Comparison of ENCODE assay signal across 23 mouse cellular contexts in the genomic region with DNA sequence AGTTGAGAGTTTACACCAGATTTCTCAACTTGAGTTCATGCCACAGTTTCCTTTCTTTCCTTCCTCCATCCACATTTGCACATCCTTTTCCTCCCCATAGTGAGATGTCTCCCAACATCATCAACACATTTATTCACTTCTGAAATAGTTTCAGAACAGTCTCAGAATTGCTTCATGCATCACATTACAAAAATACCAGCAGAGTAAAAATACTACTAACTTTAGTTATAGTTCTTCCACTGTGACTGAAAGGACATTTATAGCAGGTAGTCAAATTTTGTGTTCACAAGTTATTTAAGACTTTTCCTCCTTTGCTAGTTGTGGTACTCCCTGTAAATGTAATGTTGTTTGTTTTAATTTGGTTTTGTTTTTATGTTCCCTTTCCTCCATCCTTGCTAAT. TPM values are rescaled to one million over a fixed set of nuclear protein-coding genes. Genes with fewer than 3 reads are reported as not detected.
DNase-seq lines count a peak whose midpoint lies in the region; ATAC-seq and TF ChIP-seq lines count a peak whose summit lies in the region.
"Had no signal": no experiment of that assay in that cellular context is flagged by ENCODE, and none has a peak within 500 bp of the region (broad histone marks: within the 10 kb centered on the region; RNA-seq: fewer than 3 reads in every experiment).

No protein-coding gene starts in this region.

- no peaks in the 10 kb centered on the region for H3K36me3 ChIP-seq in CH12.LX (replicated peaks in 1 of 2; ENCODE audit: control insufficient read depth in 1 of 2, insufficient read depth in 1 of 2, low read length in 1 of 2)
- H3K36me3 ChIP-seq: G1E had no signal

- TF ChIP-seq RAD21 in CH12.LX (IDR thresholded peaks at IDR 0.05; ENCODE audit: low read depth, low read length) = no peak

- TF ChIP-seq POLR2A in CH12.LX (IDR thresholded peaks at IDR 0.05; ENCODE audit: low read depth, low read length) = no peak

- no peak overlapping the region for H3K27ac ChIP-seq in CH12.LX (ENCODE audit: insufficient read depth, low read depth)

- no peaks in the 10 kb centered on the region for H3K27me3 ChIP-seq in CH12.LX (replicated peaks)
- H3K27me3 ChIP-seq: Patski had no signal

- dilution Hi-C loops in CH12.LX (cut with MboI; ENCODE audit: extremely low pct_ligation_motif_present, extremely low pct_unique_long_range_greater_than_20kb, low sequenced_read_pairs) = no loop called here

- H3K79me2 ChIP-seq in CH12.LX (replicated peaks; ENCODE audit: control insufficient read depth, extremely low read depth, insufficient read depth, poor library complexity, severe bottlenecking) = no peaks in the 10 kb centered on the region; the same call in 1 of the 2 replicates

- peaks cover 1 to 17% of the 10 kb centered on the region in 2 experiments; a peak in 3 of 4 replicates for H3K4me1 ChIP-seq in CH12.LX (ENCODE audit: control insufficient read depth in 1 of 2, insufficient read depth in 2 of 2)

- H3K4me3 ChIP-seq in CH12.LX (replicated peaks in 1 of 3; ENCODE audit: low read depth in 2 of 3, low read length in 2 of 3, poor library complexity in 1 of 3) = no peak overlapping the region

- no peak for DNase-seq in frontal cortex, postnatal 25 days (ENCODE audit: low spot score in 2 of 2)
- DNase-seq in CH12.LX (ENCODE audit: extremely low read depth) = no peak
- peak; percentile 22 for DNase-seq in brain, adult 2 months (ENCODE audit: low read depth, low spot score)
- DNase-seq in telencephalon, adult 2 months (ENCODE audit: low read depth, low spot score) = peak; percentile 36
- DNase-seq in kidney, adult 11 months = no peak
- no peak for DNase-seq in adrenal gland, adult 2 months
- no peak for DNase-seq in testis, postnatal 14 days (ENCODE audit: low spot score)
- DNase-seq: adrenal gland, adult 8-10 months; adrenal gland, postnatal 10 days; adrenal gland, postnatal 14 days; adrenal gland, postnatal 25 days; adrenal gland, postnatal 36 days; B cell, adult 2 months; cerebellum, adult 11 months; cerebellum, adult 11-12 months; cerebellum, adult 18-20 months; cerebellum, adult 2 months; cerebellum, adult 8-10 months had no signal

- no peak overlapping the region for H3K9ac ChIP-seq in CH12.LX (ENCODE audit: insufficient read depth, low read depth)

- H3K9me3 ChIP-seq in CH12.LX (replicated peaks; ENCODE audit: low read length) = no peaks in the 10 kb centered on the region
- H3K9me3 ChIP-seq: G1E had no signal

- TF ChIP-seq CTCF in CH12.LX (conservative IDR thresholded peaks at IDR 0.05 in 1 of 2, IDR thresholded peaks at IDR 0.05 in 1 of 2; ENCODE audit: low read depth in 2 of 2, low read length in 2 of 2) = no peak

- in situ Hi-C loops in CH12.LX (cut with MboI; ENCODE audit: low pct_ligation_motif_present, low pct_unique_long_range_greater_than_20kb, low sequenced_read_pairs) = loop anchor here (10.0 kb wide), 1 partner anchor 102 kb away; no protein-coding TSS in a partner anchor

- peak; percentile 98 for ATAC-seq in frontal cortex, adult (ENCODE audit: low TSS enrichment)
- ATAC-seq: activated CD4-positive, CD25-positive, alpha-beta regulatory T cell, adult 4 months; CD4-positive, CD25-positive, alpha-beta regulatory T cell, adult 4 months; Patski had no signal

- TF ChIP-seq EP300 in CH12.LX (IDR thresholded peaks at IDR 0.05; ENCODE audit: low read length) = no peak

- H3K4me2 ChIP-seq in CH12.LX (ENCODE audit: insufficient read depth, low read depth, poor library complexity, severe bottlenecking) = no peak overlapping the region

TF ChIP-seq in CH12.LX, 34 proteins besides CTCF, POLR2A, EP300 and RAD21:
- TF ChIP-seq UBTF (IDR thresholded peaks at IDR 0.05; ENCODE audit: low read depth, low read length) (no peak), GABPA (IDR thresholded peaks at IDR 0.05; ENCODE audit: insufficient replicate concordance, low read depth, low read length) (no peak), MXI1 (IDR thresholded peaks at IDR 0.05; ENCODE audit: low read depth, low read length) (no peak), MYC (IDR thresholded peaks at IDR 0.05; ENCODE audit: low read depth, low read length) (no peak), MEF2A (IDR thresholded peaks at IDR 0.05; ENCODE audit: borderline replicate concordance, low read depth, low read length) (peak; percentile 63; the same call in 1 of the 2 replicates)

RNA-seq across cellular contexts. Expression of a gene that starts 47.6 kb away (rescaled TPM):
- total RNA-seq in CH12.LX (2012; rRNA removed) = 6.4 and 6.9 TPM in 2 replicates
- total RNA-seq in CH12.LX (2014; rRNA removed) = 4.2 and 5.7 TPM in 2 replicates
- polyA plus RNA-seq in CH12.LX (2012; ENCODE audit: insufficient read length, low read depth) = 4.8 and 5.1 TPM in 2 replicates
- 10 to 100 TPM; 11.2 to 13.8 TPM for total RNA-seq in adrenal gland, adult 2 months (2021)
- 1.9 and 3.4 TPM in 2 replicates for polyA plus RNA-seq in adrenal gland, adult 2 months (2012; rRNA removed)

RNA-seq across cellular contexts. Expression of a gene that starts 47.8 kb away (rescaled TPM):
- total RNA-seq in CH12.LX (2012; rRNA removed) (59.2 and 60.4 TPM in 2 replicates), CH12.LX (2014; rRNA removed) (201 and 203 TPM in 2 replicates)
- polyA plus RNA-seq in CH12.LX (2012; ENCODE audit: insufficient read length, low read depth) = 85.3 and 99.7 TPM in 2 replicates
- total RNA-seq in adrenal gland, adult 2 months (2021) = 10 to 100 TPM; 62.3 to 69.7 TPM
- polyA plus RNA-seq in adrenal gland, adult 2 months (2012; rRNA removed) = 17.9 and 26.5 TPM in 2 replicates

Comparison
In these comparisons a context has a peak if more than half of its experiments do, and no peak if none do; other contexts are left out.
1. DNase-seq: peak in brain, adult 2 months (single experiment) and telencephalon, adult 2 months (single experiment); none in frontal cortex, postnatal 25 days (0 of 2), CH12.LX (single experiment), kidney, adult 11 months (single experiment), adrenal gland, adult 2 months (single experiment) and testis, postnatal 14 days (single experiment).